Mouse (Mus musculus): Measurements from ENCODE around the gene Ptk7. TPM values are rescaled to one million over a fixed set of nuclear protein-coding genes. Genes with fewer than 3 reads are reported as not detected.
"Not testable (repeated sequence)": the region's sequence is repeated elsewhere in the genome, so short reads cannot be mapped to it uniquely, and the experiment has no call there.

Gene Ptk7
- polyA plus RNA-seq, 1 experiment = 11.9 TPM

- no peak overlapping the region for H3K27ac ChIP-seq (ENCODE audit: control insufficient read depth, insufficient read depth, low read length)
- no peak overlapping the region for H3K4me3 ChIP-seq (ENCODE audit: control insufficient read depth, insufficient read depth, low read length)
- no peaks in the 10 kb centered on the region for H3K27me3 ChIP-seq (ENCODE audit: control insufficient read depth, insufficient read depth, low read length)
- no peak for DNase-seq
- H3K36me3 ChIP-seq (ENCODE audit: control insufficient read depth, insufficient read depth, low read length) = no peaks in the 10 kb centered on the region
- 85% methylated on average over 8 of the region's 8 CpGs for WGBS
- no peak for TF ChIP-seq POLR2A (IDR thresholded peaks at IDR 0.05; ENCODE audit: control insufficient read depth, extremely low read depth, insufficient read depth, low read length, poor library complexity)
- TF ChIP-seq CTCF (IDR thresholded peaks at IDR 0.05; ENCODE audit: borderline replicate concordance, control insufficient read depth, extremely low read depth, insufficient read depth, low read length, poor library complexity) = no peak
- H3K4me1 ChIP-seq (replicated peaks; ENCODE audit: control insufficient read depth, insufficient read depth, low read length) = peaks cover 8% of the 10 kb centered on the region
Measured at GRCm38 (mm10) chr17:46586327-46586726, 43.0 kb downstream of the Ptk7 start.

- DNase-seq = no peak
- TF ChIP-seq POLR2A (IDR thresholded peaks at IDR 0.05; ENCODE audit: control insufficient read depth, extremely low read depth, insufficient read depth, low read length, poor library complexity) (no peak), CTCF (IDR thresholded peaks at IDR 0.05; ENCODE audit: borderline replicate concordance, control insufficient read depth, extremely low read depth, insufficient read depth, low read length, poor library complexity) (no peak)
- Histone ChIP-seq H3K27me3 (ENCODE audit: control insufficient read depth, insufficient read depth, low read length) (no peaks in the 10 kb centered on the region), H3K27ac (ENCODE audit: control insufficient read depth, insufficient read depth, low read length) (no peak overlapping the region), H3K4me1 (replicated peaks; ENCODE audit: control insufficient read depth, insufficient read depth, low read length) (no peaks in the 10 kb centered on the region), H3K4me3 (ENCODE audit: control insufficient read depth, insufficient read depth, low read length) (no peak overlapping the region), H3K36me3 (ENCODE audit: control insufficient read depth, insufficient read depth, low read length) (no peaks in the 10 kb centered on the region)
- 90% methylated on average over 5 of the region's 5 CpGs for WGBS
Measured at GRCm38 (mm10) chr17:46578650-46579049, 50.7 kb downstream of the Ptk7 start.

- TF ChIP-seq CTCF (IDR thresholded peaks at IDR 0.05; ENCODE audit: borderline replicate concordance, control insufficient read depth, extremely low read depth, insufficient read depth, low read length, poor library complexity) (peak; percentile 56; the same call in 1 of the 2 replicates), POLR2A (IDR thresholded peaks at IDR 0.05; ENCODE audit: control insufficient read depth, extremely low read depth, insufficient read depth, low read length, poor library complexity) (no peak)
- no peaks in the 10 kb centered on the region for H3K4me1 ChIP-seq (replicated peaks; ENCODE audit: control insufficient read depth, insufficient read depth, low read length)
- no peak overlapping the region for H3K27ac ChIP-seq (ENCODE audit: control insufficient read depth, insufficient read depth, low read length)
- no peak overlapping the region for H3K4me3 ChIP-seq (ENCODE audit: control insufficient read depth, insufficient read depth, low read length)
- H3K27me3 ChIP-seq (ENCODE audit: control insufficient read depth, insufficient read depth, low read length) = no peaks in the 10 kb centered on the region
- peak; percentile 53 for DNase-seq
- 80% methylated on average over 13 of the region's 13 CpGs for WGBS
- no peaks in the 10 kb centered on the region for H3K36me3 ChIP-seq (ENCODE audit: control insufficient read depth, insufficient read depth, low read length)
Measured at GRCm38 (mm10) chr17:46576070-46576469, 53.2 kb downstream of the Ptk7 start.

- Histone ChIP-seq H3K4me3 (ENCODE audit: control insufficient read depth, insufficient read depth, low read length) (no peak overlapping the region), H3K27ac (ENCODE audit: control insufficient read depth, insufficient read depth, low read length) (no peak overlapping the region), H3K36me3 (ENCODE audit: control insufficient read depth, insufficient read depth, low read length) (no peaks in the 10 kb centered on the region), H3K27me3 (ENCODE audit: control insufficient read depth, insufficient read depth, low read length) (no peaks in the 10 kb centered on the region), H3K4me1 (replicated peaks; ENCODE audit: control insufficient read depth, insufficient read depth, low read length) (no peaks in the 10 kb centered on the region)
- DNase-seq = no peak
- TF ChIP-seq CTCF (IDR thresholded peaks at IDR 0.05; ENCODE audit: borderline replicate concordance, control insufficient read depth, extremely low read depth, insufficient read depth, low read length, poor library complexity) (no peak), POLR2A (IDR thresholded peaks at IDR 0.05; ENCODE audit: control insufficient read depth, extremely low read depth, insufficient read depth, low read length, poor library complexity) (no peak)
- 96% methylated on average over 7 of the region's 7 CpGs for WGBS
Measured at GRCm38 (mm10) chr17:46574535-46574934, 54.8 kb downstream of the Ptk7 start.

- WGBS = 84% methylated on average over 11 of the region's 11 CpGs
- Histone ChIP-seq H3K36me3 (ENCODE audit: control insufficient read depth, insufficient read depth, low read length) (no peaks in the 10 kb centered on the region), H3K4me3 (ENCODE audit: control insufficient read depth, insufficient read depth, low read length) (no peak overlapping the region), H3K27me3 (ENCODE audit: control insufficient read depth, insufficient read depth, low read length) (no peaks in the 10 kb centered on the region), H3K27ac (ENCODE audit: control insufficient read depth, insufficient read depth, low read length) (no peak overlapping the region), H3K4me1 (replicated peaks; ENCODE audit: control insufficient read depth, insufficient read depth, low read length) (no peaks in the 10 kb centered on the region)
- 0 out of 2 replicates have a peak, but pooled peaks have one; percentile 21 for TF ChIP-seq POLR2A (IDR thresholded peaks at IDR 0.05; ENCODE audit: control insufficient read depth, extremely low read depth, insufficient read depth, low read length, poor library complexity)
- no peak for TF ChIP-seq CTCF (IDR thresholded peaks at IDR 0.05; ENCODE audit: borderline replicate concordance, control insufficient read depth, extremely low read depth, insufficient read depth, low read length, poor library complexity)
- DNase-seq = no peak
Measured at GRCm38 (mm10) chr17:46571005-46571404, 58.3 kb downstream of the Ptk7 start.

GRCm38 (mm10) chr17:46559146-46559545 is 70.2 kb downstream of the Ptk7 start:
- no peak for TF ChIP-seq CTCF (IDR thresholded peaks at IDR 0.05; ENCODE audit: borderline replicate concordance, control insufficient read depth, extremely low read depth, insufficient read depth, low read length, poor library complexity)
- no peak for DNase-seq
- Histone ChIP-seq H3K27me3 (ENCODE audit: control insufficient read depth, insufficient read depth, low read length) (no peaks in the 10 kb centered on the region), H3K27ac (ENCODE audit: control insufficient read depth, insufficient read depth, low read length) (no peak overlapping the region), H3K36me3 (ENCODE audit: control insufficient read depth, insufficient read depth, low read length) (no peaks in the 10 kb centered on the region), H3K4me1 (replicated peaks; ENCODE audit: control insufficient read depth, insufficient read depth, low read length) (peaks cover 14% of the 10 kb centered on the region), H3K4me3 (ENCODE audit: control insufficient read depth, insufficient read depth, low read length) (no peak overlapping the region)
- 86% methylated on average over 6 of the region's 6 CpGs for WGBS

- no peaks in the 10 kb centered on the region for H3K27me3 ChIP-seq (ENCODE audit: control insufficient read depth, insufficient read depth, low read length)
- peaks cover 18% of the 10 kb centered on the region for H3K4me1 ChIP-seq (replicated peaks; ENCODE audit: control insufficient read depth, insufficient read depth, low read length)
- DNase-seq = no peak
- H3K36me3 ChIP-seq (ENCODE audit: control insufficient read depth, insufficient read depth, low read length) = no peaks in the 10 kb centered on the region
- H3K4me3 ChIP-seq (ENCODE audit: control insufficient read depth, insufficient read depth, low read length) = no peak overlapping the region
- H3K27ac ChIP-seq (ENCODE audit: control insufficient read depth, insufficient read depth, low read length) = no peak overlapping the region
- no peak for TF ChIP-seq CTCF (IDR thresholded peaks at IDR 0.05; ENCODE audit: borderline replicate concordance, control insufficient read depth, extremely low read depth, insufficient read depth, low read length, poor library complexity)
- TF ChIP-seq POLR2A (IDR thresholded peaks at IDR 0.05; ENCODE audit: control insufficient read depth, extremely low read depth, insufficient read depth, low read length, poor library complexity) = no peak
- 93% methylated on average over 5 of the region's 5 CpGs for WGBS
Measured at GRCm38 (mm10) chr17:46558151-46558550, 71.2 kb downstream of the Ptk7 start.

GRCm38 (mm10) chr17:46557321-46557720 is 72.0 kb downstream of the Ptk7 start:
- H3K27ac ChIP-seq (ENCODE audit: control insufficient read depth, insufficient read depth, low read length); H3K36me3 ChIP-seq (ENCODE audit: control insufficient read depth, insufficient read depth, low read length); H3K4me3 ChIP-seq (ENCODE audit: control insufficient read depth, insufficient read depth, low read length); H3K27me3 ChIP-seq (ENCODE audit: control insufficient read depth, insufficient read depth, low read length): not testable (repeated sequence)
- peaks cover 18% of the 10 kb centered on the region for H3K4me1 ChIP-seq (replicated peaks; ENCODE audit: control insufficient read depth, insufficient read depth, low read length)
- peak; percentile 17 for DNase-seq
